Mouse (Mus musculus) thymus, adult 2 months (tissue): ENCODE measurements around the gene Lrrfip1.

Source experiments
- CTCF ChIP-seq: fragments of 200-500 bp; IDR thresholded peaks from 2 replicates; pipeline ENCODE4 v1.5.1; 2012; ENCODE audit warnings: mild to moderate bottlenecking, control low read depth, low read length, moderate library complexity, borderline replicate concordance; ENCODE audit not compliant: control insufficient read depth, poor library complexity, insufficient read depth; ENCODE audit errors: extremely low read depth
- POLR2A ChIP-seq: fragments of 200-500 bp; IDR thresholded peaks from 2 replicates; pipeline ENCODE4 v1.6.1; 2012; ENCODE audit warnings: mild to moderate bottlenecking, low read length, control low read depth, moderate library complexity; ENCODE audit not compliant: control insufficient read depth, poor library complexity, insufficient read depth; ENCODE audit errors: extremely low read depth

DNA sequence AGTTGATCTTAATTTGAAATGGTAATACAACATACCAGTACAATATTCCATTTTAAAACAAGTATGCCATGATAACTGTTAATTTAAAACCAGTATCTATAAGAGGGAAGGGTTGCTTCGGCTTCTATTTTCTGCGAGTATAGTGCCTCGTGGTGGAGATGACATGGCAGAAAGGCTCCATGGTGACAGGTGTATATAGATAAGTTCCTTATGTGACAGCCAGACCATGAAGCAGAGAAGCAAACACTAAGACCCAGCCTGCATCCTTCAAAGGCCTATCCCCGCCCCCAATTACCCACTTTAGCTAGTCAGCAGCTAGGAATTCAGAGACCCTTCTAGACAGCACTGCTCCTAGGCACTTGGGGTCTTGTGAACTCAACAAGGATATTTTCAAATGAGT lies 170.6 kb downstream of the Lrrfip1 start:
- no peak for TF ChIP-seq CTCF
- TF ChIP-seq POLR2A: no peak
